Mouse (Mus musculus): Measurements from ENCODE around the gene Crocc. TPM values are rescaled to one million over a fixed set of nuclear protein-coding genes. Genes with fewer than 3 reads are reported as not detected.

The Crocc gene
- total RNA-seq, 1 experiment from 2014 or later, result 12.1 TPM

Other genes with a start within 250 kb of the Crocc start
- gene Padi3, start 249.9 kb downstream of the Crocc start, total RNA-seq (2017), result not detected in 3 replicates
- 0.29 to 0.86 TPM in 2 of 3 replicates, not detected in the other for gene Padi1, start 214.8 kb downstream of the Crocc start, total RNA-seq (2017)
- gene Padi2, start 154.2 kb downstream of the Crocc start, total RNA-seq (2017), result 41.3 to 73.2 TPM (median 47.7 TPM) in 3 replicates
- gene Sdhb, start 99.3 kb downstream of the Crocc start, total RNA-seq (2017), result 122 to 131 TPM (median 125 TPM) in 3 replicates
- 29.4 to 38.3 TPM (median 34.3 TPM) in 3 replicates for gene Atp13a2, start 73.7 kb downstream of the Crocc start, total RNA-seq (2017)
- gene Mfap2, start 50.1 kb downstream of the Crocc start, total RNA-seq (2017), result not detected in 3 replicates
- 103 to 149 TPM (median 111 TPM) in 3 replicates for gene Necap2, start 17.8 kb upstream of the Crocc start, total RNA-seq (2017)
- not detected in 3 replicates for gene Spata21, start 27.8 kb upstream of the Crocc start, total RNA-seq (2017)
- 35.3 to 47.0 TPM (median 43.5 TPM) in 3 replicates for gene Szrd1, start 79.2 kb upstream of the Crocc start, total RNA-seq (2017)
- gene Fbxo42, start 87.4 kb upstream of the Crocc start, total RNA-seq (2017), result 5.0 to 11.5 TPM (median 5.5 TPM) in 3 replicates
- 0.38 to 2.7 TPM in 2 of 3 replicates, not detected in the other for gene Rsg1, start 153.4 kb upstream of the Crocc start, total RNA-seq (2017)
- not detected in 3 replicates for gene Arhgef19, start 178.9 kb upstream of the Crocc start, total RNA-seq (2017)
- not detected in 3 replicates for gene Epha2, start 240.7 kb upstream of the Crocc start, total RNA-seq (2017)